Mouse (Mus musculus) right cerebral cortex, postnatal 10 days (tissue): ENCODE data around the gene Cmtm6.

Source experiments
- DNase-seq, 2 experiments: peaks; one replicate each; pipeline ENCODE4 v3.0.0; 2021; ENCODE audit warnings: low spot score in 2 of 2

The Cmtm6 gene

GRCm38 (mm10) chr9:114729911-114730805 lies 758 bp upstream of the Cmtm6 start:
- DNase-seq, result no peak

DNA sequence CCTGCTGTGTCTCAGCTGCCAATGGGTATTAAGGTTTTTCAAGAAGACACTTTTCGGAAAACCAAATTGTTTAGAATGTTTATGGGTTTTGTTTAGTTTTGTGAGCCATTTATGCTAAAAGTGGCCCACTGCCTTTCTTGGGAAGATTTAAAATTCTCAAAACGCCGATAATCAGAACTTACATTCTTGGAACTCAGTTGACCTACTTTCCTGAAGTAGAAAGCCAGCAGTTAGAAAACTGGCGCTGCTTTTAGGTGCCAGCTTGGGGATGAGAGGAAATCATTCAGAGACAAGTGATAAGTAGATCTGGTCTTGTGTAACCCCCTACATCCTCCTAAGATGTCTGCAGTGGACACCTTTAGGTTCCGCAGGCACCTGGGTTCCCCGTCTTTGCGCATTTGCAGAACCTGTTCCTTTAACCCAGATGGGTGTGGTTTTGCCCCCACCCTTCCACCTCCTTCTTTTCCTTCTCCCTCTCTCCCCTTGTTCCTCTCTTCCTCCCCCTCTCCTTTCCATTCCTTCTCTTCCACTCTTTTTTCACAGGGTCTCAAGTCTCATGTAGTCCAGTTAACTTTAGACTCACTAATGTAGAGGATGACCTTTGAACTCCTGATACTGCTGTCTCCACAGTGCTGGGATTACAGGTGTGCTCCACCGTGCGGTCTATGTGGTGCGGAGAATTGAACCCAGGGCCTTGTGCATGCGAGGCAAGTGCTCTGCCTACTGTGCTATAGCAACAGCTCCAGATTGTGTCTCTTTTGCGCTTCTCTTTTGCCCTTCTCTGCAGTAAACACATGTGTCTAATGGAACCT lies 1.2 kb downstream of the Cmtm6 start:
- no peak for DNase-seq

- no peak for DNase-seq
These were observed 2.3 kb downstream of the Cmtm6 start for GRCm38 (mm10) chr9:114733238-114733637.

- DNase-seq, result no peak
These were observed 5.5 kb downstream of the Cmtm6 start for GRCm38 (mm10) chr9:114736442-114736841.

GRCm38 (mm10) chr9:114740336-114740735 lies 9.4 kb downstream of the Cmtm6 start:
- DNase-seq, result no peak

DNA sequence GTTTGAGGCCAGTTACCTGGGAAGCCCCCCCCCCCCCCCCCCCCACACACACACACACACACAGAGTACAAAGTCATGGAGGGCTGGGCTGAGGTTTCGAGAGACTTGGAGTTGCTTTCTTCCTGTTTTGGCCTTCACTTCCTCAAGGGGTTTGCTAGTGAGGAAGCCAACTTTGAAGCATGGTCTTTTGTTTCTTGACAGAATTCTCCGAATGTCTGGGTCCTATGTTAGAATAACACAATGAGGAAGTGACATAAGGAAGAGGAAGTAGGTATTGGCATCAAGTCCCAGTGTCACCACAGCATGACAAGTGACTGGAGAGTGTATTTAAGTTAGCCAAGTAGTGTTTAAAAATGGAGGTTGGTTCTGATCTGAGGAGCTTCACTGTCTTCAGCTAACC lies 11.8 kb downstream of the Cmtm6 start:
- DNase-seq, result no peak

DNA sequence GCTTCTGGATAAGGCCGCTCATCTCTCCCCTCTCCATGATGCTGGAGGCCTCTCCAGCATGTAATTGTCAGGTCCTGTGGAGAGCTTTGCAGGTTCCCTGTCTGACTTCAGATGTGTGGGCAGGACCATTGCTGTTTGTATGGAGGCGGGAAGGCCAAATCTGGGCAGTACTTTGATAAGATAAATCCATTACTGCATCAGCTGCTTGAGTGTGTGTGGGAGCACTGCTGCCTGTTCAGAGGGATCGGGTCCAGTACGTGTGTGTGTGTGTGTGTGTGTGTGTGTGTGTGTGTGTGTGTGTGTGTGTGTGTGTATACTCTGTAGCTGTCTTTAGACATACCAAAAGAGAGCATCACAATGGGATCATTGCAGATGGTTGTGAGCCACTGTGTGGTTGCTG lies 14.2 kb downstream of the Cmtm6 start:
- DNase-seq, result no peak

- no peak for DNase-seq
These were observed 14.7 kb downstream of the Cmtm6 start for GRCm38 (mm10) chr9:114745654-114746053.

GRCm38 (mm10) chr9:114747012-114747411 lies 16.1 kb downstream of the Cmtm6 start:
- DNase-seq, result no peak

DNA sequence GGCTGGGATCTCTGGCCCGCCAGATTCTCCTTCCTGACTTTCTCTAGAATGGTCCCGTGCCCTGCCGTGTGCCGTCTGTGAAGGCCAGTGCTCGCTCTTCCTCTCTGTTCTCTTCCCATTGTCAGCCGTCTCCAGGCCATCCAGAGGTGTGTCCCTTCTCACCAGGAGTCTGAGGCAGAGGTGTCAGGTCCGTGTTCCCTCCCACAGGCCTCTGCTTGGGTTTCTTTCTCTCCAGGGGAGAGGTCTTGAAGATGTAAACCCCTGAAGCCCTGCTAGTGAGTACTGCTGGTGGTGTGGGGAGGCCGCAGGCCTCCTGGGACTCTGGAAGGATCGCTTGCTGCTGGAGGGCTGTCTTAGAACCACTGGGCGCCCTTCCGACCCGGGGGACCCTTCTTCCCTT lies 16.6 kb downstream of the Cmtm6 start:
- no peak for DNase-seq

DNA sequence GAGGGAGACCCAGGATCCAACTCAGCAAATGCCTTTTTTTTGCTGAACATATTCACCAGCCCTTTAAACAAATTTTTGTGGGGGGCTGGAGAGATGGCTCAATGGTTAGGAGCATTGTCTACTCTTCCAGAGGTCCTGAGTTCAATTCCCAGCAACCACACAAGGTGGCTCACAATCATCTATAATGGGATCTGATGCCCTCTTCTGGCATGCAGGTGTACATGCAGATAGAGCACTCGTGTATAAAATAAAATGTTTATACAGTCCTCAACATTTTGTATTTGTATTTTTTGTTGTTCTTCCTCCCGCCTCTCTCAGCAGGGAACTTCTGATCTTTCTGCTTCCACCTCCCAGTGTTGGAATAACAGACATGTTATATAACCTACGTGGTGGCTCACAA lies 20.7 kb downstream of the Cmtm6 start:
- DNase-seq, result no peak

DNA sequence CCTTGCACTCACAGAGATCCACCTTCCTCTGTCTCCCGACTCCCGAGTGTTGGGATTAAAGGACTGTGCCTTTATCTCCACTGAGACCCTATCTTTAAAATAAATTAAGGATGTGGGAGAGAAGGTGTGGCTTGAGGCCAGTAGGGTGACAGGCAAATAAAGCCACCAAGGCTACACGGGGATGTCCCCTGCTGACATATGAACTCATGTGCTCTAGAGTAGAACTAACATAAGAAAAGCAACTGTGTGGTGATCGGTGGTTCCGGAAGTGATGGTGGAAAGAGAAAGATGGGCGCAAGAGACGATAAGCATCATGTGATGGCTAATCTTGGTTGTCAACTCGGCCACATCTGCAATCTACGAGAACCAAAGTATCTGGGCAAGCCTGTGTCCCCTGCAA lies 21.4 kb downstream of the Cmtm6 start:
- no peak for DNase-seq

DNA sequence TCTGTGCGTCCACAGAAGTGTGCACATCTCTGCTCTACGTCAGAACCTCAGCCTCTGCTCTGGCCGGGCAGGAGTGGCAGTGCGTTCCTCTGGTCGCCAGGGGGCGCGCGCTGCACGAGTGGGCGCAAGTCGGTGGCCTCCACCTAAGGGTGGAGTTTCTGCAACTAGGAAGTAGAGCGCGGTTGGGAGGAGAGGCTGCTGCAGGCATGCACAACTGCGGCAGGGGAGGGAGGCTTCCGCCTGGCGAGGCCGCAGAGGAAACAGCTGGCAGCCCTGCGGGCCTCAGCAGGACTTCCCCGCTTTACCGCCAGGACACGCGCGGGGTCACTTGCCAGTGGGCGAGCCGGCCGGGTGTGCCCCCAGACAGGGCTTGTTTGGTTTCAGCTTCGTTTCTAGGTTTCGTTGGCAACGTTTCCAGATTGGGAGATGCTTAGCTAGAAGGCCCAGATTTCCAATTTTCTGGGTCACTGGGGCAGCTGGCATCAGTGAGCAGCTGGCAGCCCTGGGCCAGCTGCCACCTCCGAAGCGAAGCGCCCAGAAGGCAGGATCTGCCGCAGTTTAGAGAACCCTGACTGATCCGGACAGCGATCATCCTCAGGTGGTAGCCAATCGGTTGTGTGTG lies 22.1 kb downstream of the Cmtm6 start:
- DNase-seq, result peak; percentile 91

- DNase-seq, result no peak
These were observed 27.4 kb downstream of the Cmtm6 start for GRCm38 (mm10) chr9:114758272-114758671.

DNA sequence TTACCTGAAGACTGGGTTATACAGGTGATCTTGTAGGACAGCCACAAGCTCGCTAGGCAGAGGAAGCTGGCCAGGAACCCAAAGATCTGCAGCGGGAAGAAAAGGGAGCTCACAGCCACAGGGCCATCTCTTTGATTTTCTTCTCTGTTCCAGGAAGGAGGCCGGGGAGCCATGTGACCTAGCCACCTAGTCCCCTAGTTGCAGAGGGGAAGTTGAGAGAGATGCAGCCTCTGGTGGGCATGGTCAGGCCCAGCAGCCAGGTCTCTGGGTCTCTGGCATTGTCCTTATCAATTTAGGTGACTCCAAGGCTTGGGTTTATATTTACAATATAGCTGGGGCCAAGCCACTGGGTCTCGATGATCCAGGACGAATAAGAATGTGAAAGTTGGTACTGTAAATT lies 27.9 kb downstream of the Cmtm6 start:
- DNase-seq, result no peak

- DNase-seq, result no peak
These were observed 29.0 kb downstream of the Cmtm6 start for GRCm38 (mm10) chr9:114759886-114760285.

GRCm38 (mm10) chr9:114760353-114760752 lies 29.4 kb downstream of the Cmtm6 start:
- DNase-seq, result no peak

DNA sequence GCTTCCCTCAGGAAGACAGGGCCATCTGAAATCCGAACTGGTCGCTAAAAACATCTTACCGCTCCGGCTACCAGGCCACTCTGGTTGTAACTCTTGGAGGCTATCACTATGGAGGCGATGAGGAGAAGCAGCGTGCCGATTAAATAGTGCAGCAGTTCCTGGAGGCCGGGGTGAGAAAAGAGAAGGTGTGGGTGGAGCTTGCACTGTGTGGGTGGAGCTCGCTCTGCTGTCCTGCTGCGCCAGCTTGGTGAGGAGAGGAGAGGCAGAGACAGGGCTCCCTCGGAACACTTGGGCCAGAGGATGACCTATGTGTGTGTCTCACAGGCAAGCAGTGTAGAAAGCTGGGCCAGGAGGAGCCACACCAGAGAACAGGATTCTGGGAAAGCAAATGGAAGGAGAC lies 30.9 kb downstream of the Cmtm6 start:
- DNase-seq, result no peak

DNA sequence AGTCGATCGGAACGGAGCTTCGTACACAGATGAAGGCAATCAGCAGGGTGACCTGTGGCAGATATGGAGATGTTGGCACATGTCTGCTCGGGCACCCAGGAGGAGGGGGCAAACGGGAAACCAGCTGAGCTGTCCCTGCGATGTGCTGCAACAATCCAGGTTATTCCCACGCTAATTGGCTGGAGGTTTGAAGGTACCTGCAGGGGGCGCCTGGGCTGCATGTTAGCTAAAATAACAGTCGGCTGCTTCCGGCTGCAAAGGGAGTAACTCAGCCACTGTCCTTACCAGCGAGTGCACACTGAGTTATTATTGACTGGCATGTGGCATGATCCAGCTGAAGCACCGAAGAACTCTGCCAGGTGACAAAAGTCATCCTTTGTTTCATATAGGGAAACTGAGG lies 32.4 kb downstream of the Cmtm6 start:
- DNase-seq, result no peak

DNA sequence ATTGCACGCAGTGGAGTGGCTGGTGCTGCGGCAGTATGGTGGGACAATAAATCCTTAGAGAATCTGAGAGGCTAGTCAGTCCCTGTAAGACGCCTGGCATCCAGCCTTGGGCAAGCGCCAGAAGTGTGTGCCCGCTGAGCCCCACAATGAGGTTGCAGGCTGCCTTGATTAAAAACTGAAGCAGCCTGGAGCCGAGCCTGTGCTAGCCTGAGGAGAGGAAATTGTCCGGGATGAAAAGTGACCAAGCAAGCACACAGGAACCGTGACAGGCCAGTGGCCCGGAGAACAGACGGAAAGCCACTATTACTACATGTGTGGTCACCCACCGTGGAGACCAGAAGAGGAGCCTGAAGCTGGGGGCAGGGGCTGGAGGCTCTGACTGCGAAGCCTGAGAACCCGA lies 36.1 kb downstream of the Cmtm6 start:
- DNase-seq, result peak; percentile 88

- DNase-seq, result no peak
These were observed 36.6 kb downstream of the Cmtm6 start for GRCm38 (mm10) chr9:114767507-114767906.

DNA sequence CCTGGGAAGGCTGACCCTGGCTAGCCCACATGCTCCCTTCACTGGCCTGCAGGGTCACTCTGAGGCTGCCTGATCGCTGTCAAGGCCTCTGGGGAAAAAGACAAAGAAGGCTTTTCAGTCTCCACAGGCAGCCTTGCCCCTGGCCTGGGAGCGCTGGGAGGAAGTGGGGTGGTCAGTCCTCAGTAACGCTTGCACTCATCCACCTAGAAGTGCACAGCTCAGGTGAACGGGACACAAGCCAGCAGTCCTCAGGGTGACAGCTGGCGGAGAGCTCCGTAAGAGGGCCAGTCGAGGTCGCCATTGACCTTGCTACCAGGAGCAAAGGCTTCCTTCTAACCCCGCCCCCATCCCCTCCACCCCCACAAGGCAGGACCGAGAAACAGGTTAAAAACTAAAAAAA lies 37.1 kb downstream of the Cmtm6 start:
- DNase-seq, result no peak

- DNase-seq, result no peak
These were observed 39.3 kb downstream of the Cmtm6 start for GRCm38 (mm10) chr9:114770224-114770623.
